Mouse (Mus musculus) splenic B cell, adult 2 months (primary cell): ENCODE measurements around the gene Smurf2.
A peak's percentile ranks its signal among the peaks of the same experiment; 100 is the strongest.

Experiments
- DNase-seq: peaks from one replicate; pipeline ENCODE4 v3.0.0-alpha.2; 2011; ENCODE audit warnings: low read depth, low spot score
- H3K27me3 ChIP-seq: 2 replicates; pipeline ENCODE4 v1.6.1; 2012; ENCODE audit warnings: mild to moderate bottlenecking, low read length, moderate library complexity, mixed read lengths; ENCODE audit not compliant: control insufficient read depth, poor library complexity, insufficient read depth, severe bottlenecking
- H3K36me3 ChIP-seq: 2 replicates; pipeline ENCODE4 v1.6.1; 2012; ENCODE audit warnings: mild to moderate bottlenecking, low read length, moderate library complexity, mixed read lengths; ENCODE audit not compliant: control insufficient read depth, poor library complexity, insufficient read depth, severe bottlenecking

Gene Smurf2

GRCm38 (mm10) chr11:106780590-106781220 lies 139.8 kb downstream of the Smurf2 start:
- peak; percentile 28 for DNase-seq
- Histone ChIP-seq H3K36me3 (peaks cover 53% of the 10 kb centered on the region), H3K27me3 (no peaks in the 10 kb centered on the region)

- no peak for DNase-seq
- Histone ChIP-seq H3K27me3 (no peaks in the 10 kb centered on the region), H3K36me3 (peaks cover 48% of the 10 kb centered on the region)
These were observed 140.5 kb downstream of the Smurf2 start for GRCm38 (mm10) chr11:106780089-106780425.

- H3K27me3 ChIP-seq, result no peaks in the 10 kb centered on the region
- peak; percentile 97 for DNase-seq
- H3K36me3 ChIP-seq, result peaks cover 49% of the 10 kb centered on the region
These were observed 141.0 kb downstream of the Smurf2 start, which contains the start of gene Polg2 for GRCm38 (mm10) chr11:106779388-106780088. TSS of gene Polg2 (minus strand) at chr11:106779537.

GRCm38 (mm10) chr11:106778589-106779387 lies 141.7 kb downstream of the Smurf2 start:
- DNase-seq, result no peak
- Histone ChIP-seq H3K27me3 (no peaks in the 10 kb centered on the region), H3K36me3 (peaks cover 49% of the 10 kb centered on the region)

- H3K36me3 ChIP-seq, result peaks cover 48% of the 10 kb centered on the region
- DNase-seq, result no peak
- no peaks in the 10 kb centered on the region for H3K27me3 ChIP-seq
These were observed 142.4 kb downstream of the Smurf2 start for GRCm38 (mm10) chr11:106778132-106778531.

GRCm38 (mm10) chr11:106777395-106777794 lies 143.1 kb downstream of the Smurf2 start:
- Histone ChIP-seq H3K27me3 (no peaks in the 10 kb centered on the region), H3K36me3 (peaks cover 45% of the 10 kb centered on the region)
- DNase-seq, result peak; percentile 21

- H3K27me3 ChIP-seq, result no peaks in the 10 kb centered on the region
- H3K36me3 ChIP-seq, result peaks cover 40% of the 10 kb centered on the region
- DNase-seq, result peak; percentile 14
These were observed 143.6 kb downstream of the Smurf2 start for GRCm38 (mm10) chr11:106776960-106777359.

- peak; percentile 11 for DNase-seq
- Histone ChIP-seq H3K27me3 (no peaks in the 10 kb centered on the region), H3K36me3 (peaks cover 37% of the 10 kb centered on the region)
These were observed 147.5 kb downstream of the Smurf2 start for GRCm38 (mm10) chr11:106773061-106773460.

GRCm38 (mm10) chr11:106770195-106770974 lies 150.1 kb downstream of the Smurf2 start:
- DNase-seq, result peak; percentile 80
- Histone ChIP-seq H3K36me3 (peaks cover 35% of the 10 kb centered on the region), H3K27me3 (no peaks in the 10 kb centered on the region)
